Mouse (Mus musculus): ENCODE data around the gene Cyba. TPM values are rescaled to one million over a fixed set of nuclear protein-coding genes. Genes with fewer than 3 reads are reported as not detected.
A peak's percentile ranks its signal among the peaks of the same experiment; 100 is the strongest.

Cyba gene
- polyA plus RNA-seq, 1 experiment from 2014 or later, result 220 TPM

DNA sequence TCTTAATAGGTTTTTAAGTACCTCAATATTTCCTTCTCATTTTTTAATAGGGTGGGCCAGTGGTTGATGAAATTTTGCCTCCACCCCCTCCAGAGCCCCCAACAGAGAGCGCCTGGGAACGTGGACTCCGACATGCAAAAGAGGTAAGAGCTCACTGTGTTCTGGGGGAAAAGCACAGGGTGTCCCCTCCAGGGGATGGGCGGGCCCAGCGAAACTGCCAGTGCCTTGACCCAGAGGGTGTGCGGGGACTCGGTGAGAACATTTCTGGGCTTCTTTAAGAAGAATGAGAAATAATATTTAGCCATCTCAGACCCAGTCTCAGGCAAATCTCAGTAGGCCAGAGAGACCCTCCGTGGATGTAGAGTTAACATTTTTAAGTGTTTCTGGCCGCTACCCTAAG lies 34.5 kb downstream of the Cyba start:
- H3K36me3 ChIP-seq (replicated peaks; ENCODE audit: insufficient read depth, low read length), result peaks cover 85% of the 10 kb centered on the region
- DNase-seq (no peak), ATAC-seq (no peak)
- H3K9ac ChIP-seq (replicated peaks), result no peak overlapping the region
- WGBS (ENCODE audit: insufficient replicate concordance), result 97% methylated on average over 9 of the region's 9 CpGs
- no peaks in the 10 kb centered on the region for H3K4me1 ChIP-seq (ENCODE audit: insufficient read depth)
- no peak overlapping the region for H3K27ac ChIP-seq (ENCODE audit: low read depth)
- no peaks in the 10 kb centered on the region for H3K27me3 ChIP-seq (ENCODE audit: insufficient read depth, low read length)
- no peak overlapping the region for H3K4me3 ChIP-seq (ENCODE audit: low read depth, low read length)
- H3K9me3 ChIP-seq (ENCODE audit: low read length), result no peaks in the 10 kb centered on the region
- no peak overlapping the region for H3K4me2 ChIP-seq (ENCODE audit: low read depth, low read length)
- no peak for TF ChIP-seq CTCF (IDR thresholded peaks at IDR 0.05; ENCODE audit: low read depth)
- no peak for TF ChIP-seq EP300 (IDR thresholded peaks at IDR 0.05; ENCODE audit: low read depth)

DNA sequence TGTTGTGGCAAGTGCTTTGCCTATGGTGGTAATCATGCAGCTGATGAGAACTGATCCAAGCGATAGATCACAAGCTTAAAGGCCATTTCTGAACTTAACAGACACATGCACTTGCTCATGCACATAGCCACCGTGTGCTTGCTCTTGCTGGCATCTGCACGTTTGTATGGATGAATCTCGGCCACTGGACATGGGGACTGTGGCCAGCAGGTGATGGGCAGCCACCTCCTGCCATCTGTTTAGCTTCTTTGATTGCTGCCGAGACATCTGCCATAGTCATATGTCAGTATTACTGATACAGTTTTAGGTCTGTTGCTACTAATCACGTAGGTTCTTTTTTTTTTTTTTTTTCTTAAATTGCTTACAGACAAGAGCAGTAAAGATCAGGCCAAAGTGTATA lies 37.4 kb downstream of the Cyba start:
- 90% methylated on average over 6 of the region's 6 CpGs for WGBS (ENCODE audit: insufficient replicate concordance)
- no peaks in the 10 kb centered on the region for H3K9me3 ChIP-seq (ENCODE audit: low read length)
- H3K27me3 ChIP-seq (ENCODE audit: insufficient read depth, low read length), result no peaks in the 10 kb centered on the region
- TF ChIP-seq EP300 (IDR thresholded peaks at IDR 0.05; ENCODE audit: low read depth), result no peak
- no peak for TF ChIP-seq CTCF (IDR thresholded peaks at IDR 0.05; ENCODE audit: low read depth)
- peaks cover 70% of the 10 kb centered on the region for H3K36me3 ChIP-seq (replicated peaks; ENCODE audit: insufficient read depth, low read length)
- H3K9ac ChIP-seq (replicated peaks), result no peak overlapping the region
- no peaks in the 10 kb centered on the region for H3K4me1 ChIP-seq (ENCODE audit: insufficient read depth)
- H3K27ac ChIP-seq (ENCODE audit: low read depth), result no peak overlapping the region
- ATAC-seq, result no peak
- no peak overlapping the region for H3K4me2 ChIP-seq (ENCODE audit: low read depth, low read length)
- DNase-seq, result no peak
- H3K4me3 ChIP-seq (ENCODE audit: low read depth, low read length), result no peak overlapping the region

DNA sequence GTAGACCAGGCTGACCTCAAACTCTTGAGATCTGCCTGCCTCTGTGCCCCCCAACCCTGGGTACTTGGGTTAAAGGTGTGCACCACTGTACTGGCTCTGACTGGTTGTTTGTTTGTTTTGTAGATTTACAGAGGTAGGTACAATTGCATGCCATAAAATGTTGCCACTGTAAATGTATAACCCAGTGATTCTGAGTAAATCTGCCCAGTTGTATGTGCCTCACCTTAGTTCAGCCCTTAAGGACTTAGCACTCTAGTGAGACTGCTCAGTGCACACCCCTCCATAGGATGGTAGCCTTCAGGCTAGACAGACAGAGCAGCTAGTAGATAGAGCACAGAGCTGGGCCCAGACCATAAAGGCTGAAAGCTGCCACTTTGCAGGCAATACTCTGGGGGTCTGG lies 39.0 kb downstream of the Cyba start:
- Histone ChIP-seq H3K4me1 (ENCODE audit: insufficient read depth) (no peaks in the 10 kb centered on the region), H3K4me2 (ENCODE audit: low read depth, low read length) (no peak overlapping the region), H3K9ac (replicated peaks) (no peak overlapping the region), H3K36me3 (replicated peaks; ENCODE audit: insufficient read depth, low read length) (peaks cover 67% of the 10 kb centered on the region), H3K27me3 (ENCODE audit: insufficient read depth, low read length) (no peaks in the 10 kb centered on the region), H3K27ac (ENCODE audit: low read depth) (no peak overlapping the region), H3K9me3 (ENCODE audit: low read length) (no peaks in the 10 kb centered on the region), H3K4me3 (ENCODE audit: low read depth, low read length) (no peak overlapping the region)
- DNase-seq, result no peak
- TF ChIP-seq EP300 (IDR thresholded peaks at IDR 0.05; ENCODE audit: low read depth), result no peak
- no peak for TF ChIP-seq CTCF (IDR thresholded peaks at IDR 0.05; ENCODE audit: low read depth)
- ATAC-seq, result no peak

DNA sequence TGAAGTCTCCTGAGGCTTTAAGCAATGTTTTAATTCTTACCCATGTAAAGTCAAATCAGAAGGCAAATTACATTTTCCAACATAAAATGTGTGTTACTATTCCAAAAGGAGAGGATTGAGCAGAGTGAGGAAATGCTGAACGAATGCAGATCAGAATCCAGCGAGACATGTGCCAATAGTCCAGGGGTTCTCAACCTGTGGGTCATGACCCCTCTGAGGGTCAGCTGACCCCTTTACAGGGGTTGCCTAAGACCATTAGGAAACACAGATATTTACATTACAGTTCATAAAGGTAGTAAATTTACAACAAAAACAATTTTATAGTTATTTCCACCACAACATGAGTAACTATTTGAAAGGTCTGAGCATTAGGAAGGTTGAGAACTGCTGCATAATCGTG lies 42.0 kb downstream of the Cyba start:
- ATAC-seq, result peak; percentile 36; the same call in 1 of the 2 replicates
- TF ChIP-seq EP300 (IDR thresholded peaks at IDR 0.05; ENCODE audit: low read depth), result no peak
- no peak for TF ChIP-seq CTCF (IDR thresholded peaks at IDR 0.05; ENCODE audit: low read depth)
- H3K9ac ChIP-seq (replicated peaks), result no peak overlapping the region
- H3K4me1 ChIP-seq (ENCODE audit: insufficient read depth), result no peaks in the 10 kb centered on the region
- H3K36me3 ChIP-seq (replicated peaks; ENCODE audit: insufficient read depth, low read length), result peaks cover 74% of the 10 kb centered on the region
- no peaks in the 10 kb centered on the region for H3K9me3 ChIP-seq (ENCODE audit: low read length)
- H3K4me2 ChIP-seq (ENCODE audit: low read depth, low read length), result no peak overlapping the region
- H3K4me3 ChIP-seq (ENCODE audit: low read depth, low read length), result no peak overlapping the region
- 70% methylated on average over 3 of the region's 3 CpGs for WGBS (ENCODE audit: insufficient replicate concordance)
- no peak overlapping the region for H3K27ac ChIP-seq (ENCODE audit: low read depth)
- no peaks in the 10 kb centered on the region for H3K27me3 ChIP-seq (ENCODE audit: insufficient read depth, low read length)
- no peak for DNase-seq

DNA sequence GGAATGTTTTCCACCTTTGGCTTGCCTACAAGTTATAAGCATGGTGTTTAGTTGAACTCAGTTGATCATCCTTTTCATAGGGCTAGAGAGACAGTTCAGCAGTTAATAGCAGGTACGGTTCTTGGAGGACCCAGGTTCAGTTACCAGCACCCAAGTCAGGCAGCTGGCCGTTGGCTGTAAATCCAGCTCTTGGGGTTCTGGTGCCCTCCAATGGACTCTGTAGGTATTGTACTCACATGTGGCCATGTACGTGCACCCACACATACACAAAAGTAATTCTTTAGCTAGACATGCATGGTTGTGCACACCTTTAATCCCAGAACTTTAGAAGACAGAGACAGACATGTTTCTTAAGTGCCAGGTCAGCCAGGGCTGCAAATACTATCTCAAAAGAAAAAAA lies 43.4 kb downstream of the Cyba start:
- no peak overlapping the region for H3K27ac ChIP-seq (ENCODE audit: low read depth)
- no peak overlapping the region for H3K4me2 ChIP-seq (ENCODE audit: low read depth, low read length)
- H3K27me3 ChIP-seq (ENCODE audit: insufficient read depth, low read length), result no peaks in the 10 kb centered on the region
- TF ChIP-seq CTCF (IDR thresholded peaks at IDR 0.05; ENCODE audit: low read depth) (peak; percentile 42), EP300 (IDR thresholded peaks at IDR 0.05; ENCODE audit: low read depth) (no peak)
- no peak for DNase-seq
- H3K9ac ChIP-seq (replicated peaks), result no peak overlapping the region
- peaks cover 77% of the 10 kb centered on the region for H3K36me3 ChIP-seq (replicated peaks; ENCODE audit: insufficient read depth, low read length)
- no peak for ATAC-seq
- H3K9me3 ChIP-seq (ENCODE audit: low read length), result no peaks in the 10 kb centered on the region
- H3K4me1 ChIP-seq (ENCODE audit: insufficient read depth), result no peaks in the 10 kb centered on the region
- no peak overlapping the region for H3K4me3 ChIP-seq (ENCODE audit: low read depth, low read length)
- 86% methylated on average over 3 of the region's 3 CpGs for WGBS (ENCODE audit: insufficient replicate concordance)

DNA sequence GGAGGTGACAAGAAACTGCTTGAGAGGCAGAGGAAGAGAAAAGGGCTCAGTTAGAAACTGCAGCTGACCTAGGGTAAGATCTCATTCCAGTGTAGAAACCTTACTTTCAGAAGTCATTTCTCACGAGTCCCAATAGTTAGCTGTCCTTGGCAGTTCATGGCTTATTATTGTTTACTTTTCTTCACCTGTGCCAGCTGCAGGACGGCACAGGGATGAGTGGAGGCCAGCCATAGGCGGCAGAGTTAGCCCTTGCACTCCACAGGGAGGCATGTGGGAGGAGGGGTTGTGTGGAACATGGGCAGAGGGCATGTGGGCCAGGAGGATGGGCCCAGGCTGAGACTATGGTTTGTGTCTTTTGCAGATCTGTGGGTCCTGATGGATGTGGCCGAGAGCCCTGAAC lies 49.7 kb downstream of the Cyba start:
- Histone ChIP-seq H3K4me1 (ENCODE audit: insufficient read depth) (peaks cover 6% of the 10 kb centered on the region; the same call in 1 of the 2 replicates), H3K27ac (ENCODE audit: low read depth) (no peak overlapping the region), H3K4me3 (ENCODE audit: low read depth, low read length) (no peak overlapping the region), H3K9ac (replicated peaks) (no peak overlapping the region), H3K27me3 (ENCODE audit: insufficient read depth, low read length) (no peaks in the 10 kb centered on the region), H3K36me3 (replicated peaks; ENCODE audit: insufficient read depth, low read length) (peaks cover 48% of the 10 kb centered on the region), H3K4me2 (ENCODE audit: low read depth, low read length) (no peak overlapping the region), H3K9me3 (ENCODE audit: low read length) (no peaks in the 10 kb centered on the region)
- no peak for TF ChIP-seq EP300 (IDR thresholded peaks at IDR 0.05; ENCODE audit: low read depth)
- TF ChIP-seq CTCF (IDR thresholded peaks at IDR 0.05; ENCODE audit: low read depth), result no peak
- DNase-seq, result no peak
- ATAC-seq, result peak; percentile 60
- 73% methylated on average over 4 of the region's 4 CpGs for WGBS (ENCODE audit: insufficient replicate concordance)

All from liver, postnatal 0 days (tissue).